Comparison of ENCODE assay signal across 10 mouse cellular contexts in genomic region chr8:56616260-56616659, GRCm38 (mm10).
DNase-seq lines count a peak whose midpoint lies in the region; ATAC-seq and TF ChIP-seq lines count a peak whose summit lies in the region.
"Had no signal": no experiment of that assay in that cellular context is flagged by ENCODE, and none has a peak within 500 bp of the region (broad histone marks: within the 10 kb centered on the region; RNA-seq: fewer than 3 reads in every experiment).

No protein-coding gene starts in this region.

- H3K4me2 ChIP-seq in liver, embryonic 13.5 days, result no peak overlapping the region
- H3K4me2 ChIP-seq: liver, embryonic 15.5 days; stomach, embryonic 15.5 days had no signal

- no peak for TF ChIP-seq POLR2A in spleen, adult 2 months (IDR thresholded peaks at IDR 0.05; ENCODE audit: low read depth, low read length)

- WGBS in spleen, adult 2 months, result 38% methylated on average over 7 of the region's 7 CpGs
- 27% methylated on average over 7 of the region's 7 CpGs for WGBS in liver, embryonic 13.5 days (ENCODE audit: insufficient replicate concordance)

- TF ChIP-seq CTCF in spleen, adult 2 months (IDR thresholded peaks at IDR 0.05; ENCODE audit: extremely low read depth, insufficient read depth, insufficient read length, insufficient replicate concordance), result peak; percentile 46; the same call in 1 of the 2 replicates

- H3K36me3 ChIP-seq in spleen, adult 2 months (ENCODE audit: control insufficient read depth, insufficient read depth, low read length), result no peaks in the 10 kb centered on the region
- H3K36me3 ChIP-seq in liver, embryonic 13.5 days, result no peaks in the 10 kb centered on the region
- H3K36me3 ChIP-seq: liver, embryonic 15.5 days; stomach, embryonic 15.5 days had no signal

- no peak for ATAC-seq in liver, embryonic 13.5 days (ENCODE audit: low read depth)

- H3K4me3 ChIP-seq in spleen, adult 2 months (ENCODE audit: extremely low read depth, insufficient read depth, insufficient read length), result no peak overlapping the region
- H3K4me3 ChIP-seq in liver, embryonic 13.5 days (replicated peaks), result no peak overlapping the region
- H3K4me3 ChIP-seq: liver, embryonic 15.5 days; stomach, embryonic 15.5 days had no signal

- intact Hi-C loops in gastrocnemius, postnatal 36 days (cut with DNase I), result no loop called here

- peak; percentile 49 for DNase-seq in gastrocnemius, postnatal 10 days
- no peak for DNase-seq in gastrocnemius, postnatal 36 days
- peak; percentile 5 to 18 for DNase-seq in spleen, adult 2 months (ENCODE audit: low read depth in 1 of 2, low spot score in 2 of 2)
- no peak for DNase-seq in spleen, adult 12 weeks (ENCODE audit: low spot score)
- peak; percentile 15 for DNase-seq in c-Kit-negative CD71-positive TER-119-positive erythroid progenitor cells, embryonic 14.5 days (ENCODE audit: low read depth, low spot score)
- DNase-seq in liver, embryonic 13.5 days, result peak; percentile 24
- DNase-seq in testis, postnatal 10 days (ENCODE audit: low spot score), result peak; percentile 74
- DNase-seq in left cerebral cortex, adult 18-20 months (ENCODE audit: low spot score in 2 of 2), result no peak

- H3K9ac ChIP-seq in liver, embryonic 13.5 days, result no peak overlapping the region
- H3K9ac ChIP-seq: liver, embryonic 15.5 days; stomach, embryonic 15.5 days had no signal

- no peaks in the 10 kb centered on the region for H3K4me1 ChIP-seq in spleen, adult 2 months (ENCODE audit: control insufficient read depth, insufficient read depth, insufficient read length)
- peaks cover 18% of the 10 kb centered on the region for H3K4me1 ChIP-seq in liver, embryonic 13.5 days (replicated peaks)
- H3K4me1 ChIP-seq: stomach, embryonic 15.5 days had no signal

- no peak overlapping the region for H3K27ac ChIP-seq in spleen, adult 2 months (ENCODE audit: insufficient read depth, low read length)
- no peak overlapping the region for H3K27ac ChIP-seq in liver, embryonic 13.5 days
- H3K27ac ChIP-seq: liver, embryonic 15.5 days; stomach, embryonic 15.5 days had no signal

- no peaks in the 10 kb centered on the region for H3K9me3 ChIP-seq in liver, embryonic 13.5 days (replicated peaks)
- H3K9me3 ChIP-seq: liver, embryonic 15.5 days; stomach, embryonic 15.5 days had no signal

- H3K27me3 ChIP-seq in spleen, adult 2 months (ENCODE audit: control insufficient read depth, insufficient read depth, low read length), result peaks cover 7% of the 10 kb centered on the region; the same call in 1 of the 2 replicates
- peaks cover 23% of the 10 kb centered on the region for H3K27me3 ChIP-seq in liver, embryonic 13.5 days

Comparison
In these comparisons a context has a peak if more than half of its experiments do, and no peak if none do; other contexts are left out.
1. DNase-seq: peak in gastrocnemius, postnatal 10 days (single experiment), spleen, adult 2 months (2 of 2), c-Kit-negative CD71-positive TER-119-positive erythroid progenitor cells, embryonic 14.5 days (single experiment), liver, embryonic 13.5 days (single experiment) and testis, postnatal 10 days (single experiment); none in gastrocnemius, postnatal 36 days (0 of 2), spleen, adult 12 weeks (single experiment) and left cerebral cortex, adult 18-20 months (0 of 2).